Mouse (Mus musculus) lung, postnatal 14 days (tissue): ENCODE data around the gene Rln1.

Experiments used
- DNase-seq: peaks from one replicate; pipeline ENCODE4 v3.0.0; 2021

The Rln1 gene

DNA sequence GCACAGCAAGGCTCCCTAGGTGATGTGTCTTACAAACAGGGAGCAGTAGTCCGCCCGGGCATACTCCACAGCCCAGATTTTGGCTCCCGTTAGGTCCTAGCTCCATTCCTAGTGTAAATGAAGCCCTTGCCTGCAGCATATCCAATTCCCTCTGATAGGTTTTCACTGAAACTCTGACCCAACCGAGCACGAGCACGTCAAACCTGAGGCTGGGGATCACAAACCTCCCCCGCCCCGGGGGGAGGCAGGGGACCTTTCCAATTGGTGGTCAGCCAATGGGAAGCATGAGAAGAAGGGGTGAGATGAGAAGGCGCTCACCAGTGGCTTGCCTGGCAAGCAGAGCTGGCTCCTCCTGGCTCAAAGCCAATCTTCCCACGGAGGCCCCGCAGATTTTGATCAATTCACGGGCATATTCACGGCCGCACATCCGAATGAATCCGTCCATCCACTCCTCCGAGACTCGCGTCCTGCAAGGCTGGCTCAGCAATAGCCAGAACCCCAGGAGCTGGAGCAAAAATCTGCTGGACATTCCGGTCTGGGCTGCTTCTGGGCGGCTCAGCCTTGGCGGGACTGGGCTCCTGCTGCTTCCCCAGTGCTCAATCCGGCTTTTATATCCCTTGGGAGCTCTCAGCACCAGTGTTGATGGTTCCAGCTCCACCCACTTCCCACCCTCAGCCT lies at the start of gene Rln1:
TSS of gene Rln1 (minus strand) at position 603 of the 678 bp plus-strand sequence.
- DNase-seq, result peak; percentile 6

DNA sequence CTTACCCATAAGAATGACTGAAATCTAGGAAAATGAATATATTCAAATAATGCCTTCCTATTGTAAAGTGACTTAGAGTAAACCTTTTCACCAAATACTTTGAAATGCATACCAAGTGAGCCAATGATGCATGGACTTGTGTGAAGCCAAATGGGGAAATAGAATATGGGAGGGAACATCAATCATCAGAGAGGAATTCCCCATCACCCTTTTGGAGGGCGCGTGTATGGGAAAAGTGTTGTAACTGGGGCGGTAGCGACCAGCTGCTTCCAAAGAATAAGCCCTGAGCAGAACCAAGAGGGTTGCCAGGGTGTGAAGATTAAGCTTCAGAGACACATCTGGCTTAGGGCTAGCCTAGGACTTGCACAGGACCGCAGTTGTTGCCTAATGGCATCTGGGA lies 48.9 kb upstream of the Rln1 start:
- DNase-seq, result no peak

DNA sequence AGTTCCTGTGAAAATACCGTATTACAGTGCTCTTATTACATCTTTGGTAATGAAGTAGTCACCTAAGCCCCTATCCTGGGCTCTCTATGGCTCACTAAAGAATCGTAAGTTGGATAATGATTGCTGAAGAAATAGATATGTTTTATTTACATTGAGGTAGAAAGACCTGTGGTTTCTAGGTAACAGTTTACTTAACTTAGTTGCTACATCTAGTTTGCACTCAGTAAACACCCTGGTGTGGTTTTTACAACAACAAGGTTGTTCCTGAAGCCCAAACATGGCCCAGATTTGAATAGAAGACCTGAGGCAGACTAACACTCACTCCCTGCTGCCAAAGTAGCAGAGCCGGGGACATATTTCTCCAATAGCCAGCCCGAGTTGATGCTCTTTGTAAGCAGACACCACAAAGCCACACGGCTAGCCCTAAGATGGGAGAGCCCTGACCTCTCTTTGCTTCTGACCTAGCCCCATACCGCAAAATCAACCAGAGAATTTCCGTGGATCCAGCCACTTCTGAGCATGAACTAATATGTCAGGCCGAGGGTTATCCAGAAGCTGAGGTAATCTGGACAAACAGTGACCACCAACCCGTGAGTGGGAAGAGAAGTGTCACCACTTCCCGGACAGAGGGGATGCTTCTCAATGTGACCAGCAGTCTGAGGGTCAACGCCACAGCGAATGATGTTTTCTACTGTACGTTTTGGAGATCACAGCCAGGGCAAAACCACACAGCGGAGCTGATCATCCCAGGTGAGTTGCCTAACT lies 45.6 kb upstream of the Rln1 start:
- DNase-seq, result no peak

DNA sequence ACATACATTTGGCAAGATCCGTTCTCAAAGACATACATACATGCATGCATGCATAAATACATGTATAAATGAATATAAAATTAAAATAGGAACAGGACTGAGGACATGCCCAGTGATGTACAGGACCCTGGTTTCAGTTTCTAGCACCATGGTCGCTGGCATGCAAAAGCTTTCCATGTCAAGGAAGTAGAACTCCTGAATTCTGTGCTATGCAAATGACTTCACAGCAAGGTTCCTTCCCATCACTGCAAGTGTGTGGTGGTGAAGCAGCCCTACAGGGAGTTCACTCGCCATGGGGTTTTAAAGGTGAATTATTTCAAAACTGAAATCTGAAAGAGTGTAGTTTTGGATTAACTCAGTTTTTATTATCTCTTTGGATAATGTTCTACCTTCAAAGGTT lies 41.9 kb upstream of the Rln1 start:
- DNase-seq, result no peak

DNA sequence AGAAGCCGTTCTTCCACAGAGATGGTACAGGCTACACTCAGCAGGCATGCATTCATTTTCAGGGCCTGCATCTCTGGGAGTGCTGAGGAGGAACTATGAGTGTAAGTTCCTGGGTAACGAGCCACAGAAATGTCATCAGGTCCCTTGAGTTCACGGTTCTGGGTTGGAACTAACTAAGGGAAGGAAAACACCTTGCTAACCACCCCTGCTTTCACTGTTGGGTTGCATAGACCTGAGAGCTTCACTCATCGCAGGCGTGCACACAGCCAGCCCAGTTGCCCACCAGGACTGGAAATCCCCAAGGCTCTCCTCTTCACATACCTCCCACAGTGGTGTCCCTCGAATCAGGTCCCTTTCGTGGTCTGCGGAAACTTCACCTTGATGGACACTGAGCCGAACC lies 40.5 kb upstream of the Rln1 start:
- DNase-seq, result no peak

DNA sequence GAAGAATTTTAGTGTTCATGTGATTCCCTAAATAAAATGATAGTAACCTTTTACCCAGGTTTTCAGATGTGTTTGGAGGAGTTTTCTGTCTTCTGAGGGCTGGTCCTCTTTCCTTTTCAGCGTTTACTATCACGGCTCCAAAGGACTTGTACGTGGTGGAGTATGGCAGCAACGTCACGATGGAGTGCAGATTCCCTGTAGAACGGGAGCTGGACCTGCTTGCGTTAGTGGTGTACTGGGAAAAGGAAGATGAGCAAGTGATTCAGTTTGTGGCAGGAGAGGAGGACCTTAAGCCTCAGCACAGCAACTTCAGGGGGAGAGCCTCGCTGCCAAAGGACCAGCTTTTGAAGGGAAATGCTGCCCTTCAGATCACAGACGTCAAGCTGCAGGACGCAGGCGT lies 39.0 kb upstream of the Rln1 start:
- no peak for DNase-seq

DNA sequence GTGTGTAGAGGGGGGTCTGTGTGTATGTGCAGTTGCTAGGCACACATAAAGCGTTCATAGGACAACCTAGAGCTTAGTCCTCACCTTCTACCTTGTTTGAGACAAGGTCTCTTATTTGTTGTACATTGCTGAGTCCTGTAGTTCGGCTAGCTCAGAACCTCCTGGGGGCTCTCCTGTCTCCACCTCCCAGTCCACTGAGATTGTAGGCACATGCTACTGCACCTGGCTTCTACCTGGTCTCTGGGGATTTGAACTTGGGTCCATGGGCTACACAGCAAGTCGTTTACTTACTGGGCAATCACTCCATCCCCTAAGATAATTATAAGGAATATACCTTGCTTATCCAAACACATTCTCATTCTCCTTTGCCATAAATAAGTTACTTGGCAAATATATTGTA lies 38.2 kb upstream of the Rln1 start:
- DNase-seq, result no peak

DNA sequence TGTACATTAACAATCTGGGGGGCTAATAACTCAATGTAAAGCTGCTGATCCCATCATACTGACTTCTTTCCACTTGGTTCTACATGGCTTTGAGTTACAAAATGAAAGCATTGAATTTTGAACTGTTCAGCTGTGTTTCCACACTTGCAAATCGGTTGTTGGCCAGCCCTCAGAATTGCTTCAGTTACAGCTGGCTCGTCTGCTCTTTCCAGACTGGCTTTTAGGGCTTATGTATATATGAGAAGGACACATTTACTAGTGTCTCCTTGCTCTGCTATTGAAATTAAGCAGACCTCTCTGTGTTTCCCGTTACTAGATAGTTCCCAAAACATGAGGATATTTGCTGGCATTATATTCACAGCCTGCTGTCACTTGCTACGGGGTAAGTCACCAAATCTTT lies 37.7 kb upstream of the Rln1 start:
- no peak for DNase-seq

DNA sequence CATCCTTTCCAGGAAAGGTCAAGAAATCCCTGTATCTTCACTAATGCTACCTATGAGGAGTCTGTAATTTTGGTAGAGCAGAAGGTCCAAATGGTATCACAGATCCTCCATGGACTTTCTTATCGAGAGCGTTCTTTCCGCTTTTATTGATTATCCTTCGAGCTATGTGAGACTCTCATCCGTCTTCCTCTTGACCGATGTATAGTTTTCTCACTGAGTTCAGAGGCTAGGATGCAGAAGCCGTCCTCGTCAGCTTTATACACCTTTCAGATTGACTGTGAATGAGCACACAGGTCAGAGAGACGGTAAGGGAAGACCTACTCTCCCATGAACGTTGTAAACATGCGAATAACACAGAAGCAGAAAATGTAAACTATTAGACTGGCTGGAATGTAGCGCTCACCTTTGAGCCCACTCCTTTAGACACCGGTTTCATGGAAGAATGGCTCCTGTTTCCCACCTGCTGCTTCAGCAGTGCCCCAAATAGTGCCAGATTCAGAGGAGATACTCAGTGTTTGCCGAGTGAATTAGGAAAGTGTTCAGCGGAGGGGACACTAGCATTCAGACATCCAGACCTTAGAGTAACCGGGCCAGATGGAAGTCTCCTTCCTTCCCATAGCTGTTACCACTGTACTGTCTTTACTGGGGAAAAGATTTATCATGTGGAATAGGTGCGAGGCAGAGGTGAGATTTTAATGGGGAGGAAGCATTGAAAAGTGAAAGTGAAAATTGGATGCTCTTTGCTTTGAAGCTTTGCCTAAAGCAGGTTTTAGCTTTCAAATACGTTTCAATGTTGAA lies 37.0 kb upstream of the Rln1 start:
- DNase-seq, result no peak

DNA sequence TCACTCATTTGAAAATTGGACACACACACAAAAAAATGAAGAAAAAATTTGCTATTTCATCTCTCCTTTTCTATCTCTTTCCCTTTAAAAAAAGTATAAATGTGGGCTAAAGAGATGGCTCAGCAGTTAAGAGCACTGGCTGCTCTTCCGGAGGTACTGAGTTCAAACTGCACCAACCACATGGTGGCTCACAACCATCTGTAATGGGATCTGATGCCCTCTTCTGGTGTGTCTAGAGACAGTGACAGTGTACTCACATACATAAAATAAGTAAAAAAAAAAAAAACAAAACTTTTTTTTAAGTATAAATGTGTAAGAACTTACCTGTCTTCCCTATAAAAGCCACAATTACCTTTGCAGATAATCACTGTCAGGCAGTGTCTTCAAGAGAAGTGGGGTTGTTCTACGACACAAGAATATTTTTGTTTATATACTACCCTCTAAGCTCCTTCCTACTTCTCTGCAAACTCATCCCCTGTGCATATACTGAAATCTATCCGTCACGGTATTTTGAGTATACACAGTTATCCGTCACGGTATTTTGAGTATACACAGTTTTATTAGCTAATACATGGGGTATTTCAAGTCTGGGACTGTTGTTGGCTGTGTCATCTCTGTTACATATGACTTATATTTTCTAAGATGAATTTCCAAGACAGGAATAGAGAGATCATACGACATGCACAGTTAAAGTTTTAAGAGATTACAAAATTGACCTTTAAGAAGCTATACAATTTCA lies 36.2 kb upstream of the Rln1 start:
- no peak for DNase-seq

DNA sequence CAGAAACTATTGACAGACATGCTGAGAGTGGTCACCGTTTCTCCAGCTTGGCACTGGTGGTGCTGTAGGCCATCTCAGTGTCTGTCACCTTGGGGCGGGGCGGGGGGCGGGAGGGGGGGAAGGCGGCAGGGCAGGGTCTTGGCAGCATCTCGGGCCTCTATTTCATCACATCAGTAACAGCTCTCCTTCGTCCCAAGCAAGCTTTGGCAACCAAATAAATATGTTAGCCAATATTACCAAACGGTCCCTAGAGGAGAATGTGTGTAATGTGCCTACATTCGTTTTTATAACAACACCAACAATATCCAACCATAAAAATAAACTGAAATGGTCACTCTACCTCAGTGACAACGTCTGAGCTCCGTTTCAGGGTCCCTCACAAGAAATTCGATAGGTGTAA lies 35.6 kb upstream of the Rln1 start:
- no peak for DNase-seq

DNA sequence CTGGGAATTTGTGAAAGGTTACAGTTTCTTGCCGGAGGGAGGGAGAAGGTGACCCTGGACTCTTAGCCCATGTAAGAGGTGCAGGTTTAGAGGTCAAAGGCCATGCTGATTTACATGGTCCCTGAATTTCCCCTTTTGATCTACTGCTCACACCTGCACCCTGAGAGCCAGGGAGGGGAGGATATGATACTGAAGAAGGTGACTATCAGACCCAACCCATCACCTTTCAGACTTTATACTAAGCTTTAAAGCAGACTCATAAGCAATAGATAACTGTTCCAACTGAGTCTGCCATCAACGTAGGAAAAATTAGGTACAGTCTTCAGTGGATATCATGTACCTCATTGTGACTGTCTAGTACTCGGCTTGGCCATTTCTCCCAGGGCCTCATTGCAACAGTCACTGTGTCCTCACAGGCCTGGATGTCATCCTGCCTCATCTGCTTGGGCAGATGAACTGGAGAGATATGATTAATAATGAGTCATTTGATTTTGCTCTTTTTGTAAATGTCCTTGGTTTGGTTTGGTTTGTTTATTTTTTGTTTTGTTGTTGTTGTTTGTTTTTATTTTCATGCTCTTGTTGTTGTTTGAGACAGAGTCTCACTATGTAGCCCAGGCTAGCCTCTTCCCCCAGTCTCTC lies 34.3 kb upstream of the Rln1 start:
- no peak for DNase-seq

DNA sequence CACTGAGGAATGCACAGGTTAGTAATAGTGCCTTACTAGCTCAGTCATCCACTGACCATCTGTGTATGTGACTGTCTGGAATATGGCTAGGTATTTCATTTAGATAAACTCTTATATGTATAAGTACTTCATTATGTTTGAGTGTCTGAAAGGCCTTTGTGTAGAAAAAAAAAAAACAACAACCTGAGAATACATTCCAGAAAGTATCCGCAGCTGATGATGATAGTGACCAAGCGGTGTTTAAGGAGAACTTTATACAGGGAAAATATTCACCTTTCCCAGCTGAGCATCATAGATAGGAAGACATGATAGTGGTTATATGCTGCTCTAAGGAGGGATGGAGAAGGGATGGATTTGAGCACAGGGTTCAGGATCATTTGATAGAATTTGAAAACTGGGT lies 33.6 kb upstream of the Rln1 start:
- DNase-seq, result no peak

DNA sequence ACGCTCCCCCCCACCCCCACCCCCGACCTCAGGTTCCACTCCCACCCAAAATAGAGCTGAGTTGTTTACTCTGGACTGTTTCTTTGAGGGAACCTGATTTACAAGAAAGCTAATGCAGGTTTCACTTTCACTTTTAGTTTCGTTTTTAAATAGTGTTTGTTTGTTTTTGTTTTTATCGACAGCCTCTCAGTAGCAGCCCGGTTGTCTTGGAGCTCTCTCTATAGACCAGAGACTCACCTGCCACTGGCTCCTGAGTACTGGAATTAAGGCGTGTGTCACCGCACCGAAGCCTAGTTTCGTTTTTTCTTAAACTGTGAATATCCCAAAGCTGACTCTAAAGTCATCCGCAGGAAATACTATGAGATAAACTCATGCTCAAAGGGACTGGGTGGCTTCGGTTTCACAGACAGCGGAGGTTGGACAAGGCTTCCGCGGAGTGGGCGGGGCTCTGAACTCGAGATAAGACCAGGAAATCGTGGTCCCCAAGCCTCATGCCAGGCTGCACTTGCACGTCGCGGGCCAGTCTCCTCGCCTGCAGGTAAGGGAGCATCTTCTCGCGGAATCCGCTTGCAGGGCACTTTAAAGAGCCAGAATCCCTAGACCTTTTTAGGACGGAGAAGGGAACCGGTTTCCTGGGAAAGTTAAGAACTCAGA lies 32.6 kb upstream of the Rln1 start, which contains the start of the genes Plgrkt and Cd274:
TSS of gene Plgrkt (minus strand) at position 422 of the 654 bp plus-strand sequence.
TSS of gene Cd274 (plus strand) at position 487 of the 654 bp plus-strand sequence.
- peak; percentile 86 for DNase-seq

DNA sequence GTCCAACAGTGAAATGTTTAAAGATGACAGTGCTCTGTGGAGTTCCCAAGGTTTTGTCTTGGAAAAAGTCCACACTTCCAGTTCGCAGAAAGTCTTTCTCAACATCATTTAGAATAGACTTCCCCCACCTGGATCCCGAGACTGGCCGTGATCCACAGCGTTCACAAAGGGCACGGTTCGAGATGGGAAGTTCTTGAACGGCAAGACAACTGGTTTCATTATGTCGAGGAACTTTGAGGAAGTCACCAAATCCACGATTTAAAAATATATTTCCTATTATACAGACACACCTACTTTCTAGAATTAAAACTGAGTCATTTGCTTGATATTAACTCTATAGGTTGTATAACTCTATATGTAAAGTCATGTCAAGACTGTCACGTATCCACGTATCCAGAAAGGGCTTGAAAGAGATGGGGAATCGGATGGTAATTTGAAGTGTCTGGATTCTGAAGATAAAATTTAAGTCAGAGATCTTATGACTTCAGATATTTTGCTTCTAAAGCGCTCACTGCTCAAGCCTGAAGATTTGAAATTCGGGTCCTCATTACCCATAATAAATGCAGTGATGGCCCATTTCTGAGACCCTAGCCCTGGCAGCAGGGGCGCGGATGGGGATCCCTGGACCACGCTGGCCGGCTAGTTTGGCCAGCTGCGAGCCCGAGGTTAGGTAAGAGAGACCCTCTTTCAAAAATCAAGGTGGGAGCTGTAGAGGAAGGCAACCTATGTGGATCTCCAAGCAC lies 31.9 kb upstream of the Rln1 start:
- DNase-seq, result no peak

DNA sequence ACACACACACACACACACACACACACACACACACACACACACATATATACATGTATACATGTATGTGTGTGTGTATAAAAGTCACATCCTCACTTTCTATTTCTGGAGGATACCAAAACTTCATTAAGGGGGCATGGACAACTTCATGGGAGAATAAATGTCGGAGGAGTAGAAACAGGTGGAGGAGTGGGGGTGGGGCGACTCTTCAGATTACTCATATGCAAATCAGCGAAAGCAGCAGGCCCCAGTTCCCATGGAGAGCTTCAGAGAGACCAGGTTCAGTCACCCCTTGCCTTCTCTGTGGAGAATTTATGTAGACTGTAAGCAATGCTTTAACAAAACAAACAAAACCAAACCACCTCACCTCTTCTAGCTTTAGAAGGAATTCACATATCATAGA lies 30.6 kb upstream of the Rln1 start:
- no peak for DNase-seq

DNA sequence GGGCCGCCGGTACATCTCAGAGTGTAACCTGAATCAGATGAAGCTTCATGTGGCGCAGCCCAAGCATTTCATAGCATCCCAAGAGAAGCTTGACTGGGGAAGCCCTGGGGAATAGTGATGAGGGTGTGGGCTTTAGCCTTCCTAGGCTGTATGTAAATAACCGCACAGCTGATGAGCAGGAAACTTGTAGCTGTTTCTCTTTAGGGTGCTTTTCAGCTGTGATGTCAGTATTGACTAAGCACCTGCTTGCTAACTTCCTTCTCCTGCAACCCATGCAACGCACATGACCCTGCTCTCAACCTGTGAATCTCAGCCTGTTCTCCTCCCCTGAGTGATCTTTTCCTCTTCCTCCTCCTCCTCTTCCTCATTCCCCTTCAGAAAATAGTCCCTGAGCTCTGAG lies 29.6 kb upstream of the Rln1 start:
- DNase-seq, result no peak

DNA sequence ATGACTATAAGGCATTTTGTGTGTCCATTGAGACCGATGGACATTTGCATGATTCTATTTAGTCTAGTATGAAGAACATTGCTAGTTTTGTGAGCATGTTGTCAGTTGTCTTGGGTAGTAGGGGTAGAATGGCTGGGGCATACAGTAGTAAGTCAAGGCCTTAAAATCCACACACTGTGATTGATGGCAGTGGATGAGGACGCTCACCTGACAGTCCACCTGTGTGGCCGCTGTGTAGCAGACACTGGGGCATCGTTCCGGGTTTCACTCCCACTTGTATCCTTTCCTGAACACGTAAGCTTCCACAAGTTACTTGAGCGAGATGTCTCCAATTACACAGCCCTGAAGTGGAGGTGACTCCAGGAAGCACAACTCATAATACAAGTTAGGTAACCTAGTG lies 29.1 kb upstream of the Rln1 start:
- no peak for DNase-seq

DNA sequence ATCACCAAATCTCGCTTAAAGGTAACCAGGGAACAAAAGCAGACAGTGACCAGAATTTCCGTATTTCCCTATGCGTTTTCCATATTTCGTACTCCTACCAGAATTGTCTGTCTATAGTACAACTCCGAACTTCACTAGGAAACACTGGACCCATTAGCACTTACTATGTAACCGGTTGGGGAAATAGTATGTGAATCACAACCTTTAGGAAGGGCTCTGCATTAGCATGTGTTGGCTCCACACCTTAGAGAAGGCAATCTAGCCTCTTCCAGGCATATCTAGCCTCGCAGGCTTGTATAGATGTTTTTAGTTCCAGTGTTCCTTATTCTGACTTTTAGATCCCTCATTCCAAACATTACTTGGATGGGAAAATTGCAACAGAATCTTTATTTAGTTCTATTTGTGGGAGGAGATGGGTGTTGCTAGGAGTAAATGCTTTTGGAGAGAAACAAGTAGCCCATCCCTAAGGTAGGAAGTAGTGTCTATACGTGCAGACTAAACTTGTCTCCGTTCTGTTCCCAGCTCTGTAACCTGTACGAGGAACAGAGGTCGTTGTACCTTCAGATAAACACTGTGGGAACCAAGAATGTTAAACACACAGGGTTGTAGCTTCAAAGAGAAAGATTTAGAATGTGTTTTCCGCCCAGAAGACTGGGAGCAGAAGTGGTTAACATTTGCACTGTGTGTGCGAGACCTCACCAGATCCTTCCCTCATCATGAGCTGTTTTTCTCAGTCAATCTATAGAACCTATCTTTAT lies 27.9 kb upstream of the Rln1 start:
- DNase-seq, result no peak

DNA sequence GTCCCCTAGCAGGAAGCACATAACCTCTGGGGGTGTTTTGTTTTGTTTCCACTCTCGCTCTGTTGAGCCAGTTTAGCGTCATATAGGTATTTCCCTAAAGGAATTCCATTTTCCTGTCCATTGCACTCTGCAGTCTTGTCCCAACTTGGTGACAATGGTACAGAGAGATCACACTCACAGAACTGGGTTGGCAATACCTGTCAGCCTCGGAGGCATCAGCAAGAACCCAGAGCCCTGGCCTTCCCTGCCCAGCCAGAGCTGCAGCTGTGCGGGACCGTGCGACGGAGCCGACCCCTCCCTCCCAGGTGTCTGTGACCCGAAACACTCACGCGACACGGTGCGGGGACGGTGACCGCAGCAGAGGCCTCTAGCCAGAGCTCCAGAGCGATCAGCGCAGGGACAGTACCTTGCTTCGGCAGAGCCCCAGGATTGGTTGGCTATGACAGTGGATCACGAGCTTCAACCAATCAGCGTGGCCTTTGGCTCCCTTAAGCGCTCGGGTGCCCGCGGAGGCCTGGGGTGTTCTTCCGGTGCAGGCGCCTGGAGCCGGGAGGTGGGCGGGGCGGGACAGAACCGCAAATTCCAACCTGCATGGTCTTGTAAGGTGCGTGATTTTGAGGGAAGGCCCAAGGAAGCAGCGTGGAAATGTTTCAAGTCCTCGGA lies 27.1 kb upstream of the Rln1 start:
- peak; percentile 88 for DNase-seq
